Mouse (Mus musculus): ENCODE results near the gene Ppia. TPM values are rescaled to one million over a fixed set of nuclear protein-coding genes. Genes with fewer than 3 reads are reported as not detected.

Ppia gene
- total and polyA plus RNA-seq, 3 experiments = 5,764 to 9,428 (median 8,867) TPM

- H3K4me3 ChIP-seq (replicated peaks in 1 of 3; ENCODE audit: low read depth in 2 of 3, low read length in 2 of 3, poor library complexity in 1 of 3) = no peak overlapping the region
- H3K4me2 ChIP-seq (ENCODE audit: insufficient read depth, low read depth, poor library complexity, severe bottlenecking) = no peak overlapping the region
- H3K4me1 ChIP-seq (ENCODE audit: control insufficient read depth in 1 of 2, insufficient read depth in 2 of 2) = peaks cover 0 to 10% of the 10 kb centered on the region in 2 experiments; a peak in 1 of 4 replicates
- no peaks in the 10 kb centered on the region for H3K79me2 ChIP-seq (replicated peaks; ENCODE audit: control insufficient read depth, extremely low read depth, insufficient read depth, poor library complexity, severe bottlenecking)
- H3K27me3 ChIP-seq (replicated peaks) = no peaks in the 10 kb centered on the region
- H3K9ac ChIP-seq (ENCODE audit: insufficient read depth, low read depth) = no peak overlapping the region
- no peak for DNase-seq (ENCODE audit: extremely low read depth)
- dilution Hi-C loops (cut with MboI; ENCODE audit: extremely low pct_ligation_motif_present, extremely low pct_unique_long_range_greater_than_20kb, low sequenced_read_pairs) (no loop called here), in situ Hi-C loops (cut with MboI; ENCODE audit: low pct_ligation_motif_present, low pct_unique_long_range_greater_than_20kb, low sequenced_read_pairs) (no loop called here)
- peaks cover 74 to 87% of the 10 kb centered on the region in 2 experiments for H3K36me3 ChIP-seq (replicated peaks in 1 of 2; ENCODE audit: control insufficient read depth in 1 of 2, insufficient read depth in 1 of 2, low read length in 1 of 2)
- TF ChIP-seq RCOR1 (conservative IDR thresholded peaks at IDR 0.05; ENCODE audit: low read depth, low read length) = no peak
- TF ChIP-seq ETS1 (conservative IDR thresholded peaks at IDR 0.05; ENCODE audit: low read depth, low read length) = no peak
- no peak for TF ChIP-seq GABPA (IDR thresholded peaks at IDR 0.05; ENCODE audit: insufficient replicate concordance, low read depth, low read length)
- TF ChIP-seq TCF12 (IDR thresholded peaks at IDR 0.05; ENCODE audit: low read depth, low read length) = no peak
- TF ChIP-seq ZNF384 (IDR thresholded peaks at IDR 0.05; ENCODE audit: low read depth, low read length) = no peak
- no peak for TF ChIP-seq CHD2 (IDR thresholded peaks at IDR 0.05; ENCODE audit: low read length)
- H3K9me3 ChIP-seq (replicated peaks; ENCODE audit: low read length) = no peaks in the 10 kb centered on the region
- H3K27ac ChIP-seq (ENCODE audit: insufficient read depth, low read depth) = no peak overlapping the region
Measured at GRCm38 (mm10) chr11:6403830-6404405, 11.3 kb upstream of the Ppia start.

GRCm38 (mm10) chr11:6404699-6405566 is 10.3 kb upstream of the Ppia start:
- Histone ChIP-seq H3K27ac (ENCODE audit: insufficient read depth, low read depth) (no peak overlapping the region), H3K36me3 (replicated peaks in 1 of 2; ENCODE audit: control insufficient read depth in 1 of 2, insufficient read depth in 1 of 2, low read length in 1 of 2) (peaks cover 65 to 76% of the 10 kb centered on the region in 2 experiments)
- dilution Hi-C loops (cut with MboI; ENCODE audit: extremely low pct_ligation_motif_present, extremely low pct_unique_long_range_greater_than_20kb, low sequenced_read_pairs) = no loop called here

More at GRCm38 (mm10) chr11:6404699-6405566, 10.3 kb upstream of the Ppia start:
- peaks cover 0 to 11% of the 10 kb centered on the region in 2 experiments; a peak in 1 of 4 replicates for H3K4me1 ChIP-seq (ENCODE audit: control insufficient read depth in 1 of 2, insufficient read depth in 2 of 2)
- no peak overlapping the region for H3K4me3 ChIP-seq (replicated peaks in 1 of 3; ENCODE audit: low read depth in 2 of 3, low read length in 2 of 3, poor library complexity in 1 of 3)
- H3K27me3 ChIP-seq (replicated peaks) = no peaks in the 10 kb centered on the region
- DNase-seq (ENCODE audit: extremely low read depth) = no peak
- in situ Hi-C loops (cut with MboI; ENCODE audit: low pct_ligation_motif_present, low pct_unique_long_range_greater_than_20kb, low sequenced_read_pairs) = no loop called here
- no peak overlapping the region for H3K9ac ChIP-seq (ENCODE audit: insufficient read depth, low read depth)
- no peaks in the 10 kb centered on the region for H3K9me3 ChIP-seq (replicated peaks; ENCODE audit: low read length)
- no peak for TF ChIP-seq MEF2A (IDR thresholded peaks at IDR 0.05; ENCODE audit: borderline replicate concordance, low read depth, low read length)
- TF ChIP-seq PAX5 (IDR thresholded peaks at IDR 0.05; ENCODE audit: low read length) = no peak
- no peak for TF ChIP-seq GABPA (IDR thresholded peaks at IDR 0.05; ENCODE audit: insufficient replicate concordance, low read depth, low read length)
- no peak for TF ChIP-seq CTCF (conservative IDR thresholded peaks at IDR 0.05 in 1 of 2, IDR thresholded peaks at IDR 0.05 in 1 of 2; ENCODE audit: low read depth in 2 of 2, low read length in 2 of 2)
- no peak for TF ChIP-seq RCOR1 (conservative IDR thresholded peaks at IDR 0.05; ENCODE audit: low read depth, low read length)
- no peak for TF ChIP-seq POLR2A (IDR thresholded peaks at IDR 0.05; ENCODE audit: low read depth, low read length)
- no peak for TF ChIP-seq POLR2AphosphoS2 (IDR thresholded peaks at IDR 0.05; ENCODE audit: low read depth, low read length)
- no peak for TF ChIP-seq EP300 (IDR thresholded peaks at IDR 0.05; ENCODE audit: low read length)
- no peak for TF ChIP-seq TCF12 (IDR thresholded peaks at IDR 0.05; ENCODE audit: low read depth, low read length)
- no peak for TF ChIP-seq MXI1 (IDR thresholded peaks at IDR 0.05; ENCODE audit: low read depth, low read length)
- TF ChIP-seq ZMIZ1 (IDR thresholded peaks at IDR 0.05; ENCODE audit: low read depth, low read length) = no peak
- no peak for TF ChIP-seq IRF4 (IDR thresholded peaks at IDR 0.05; ENCODE audit: low read depth, low read length)
- no peak for TF ChIP-seq CHD1 (IDR thresholded peaks at IDR 0.05; ENCODE audit: low read depth, low read length)
- H3K4me2 ChIP-seq (ENCODE audit: insufficient read depth, low read depth, poor library complexity, severe bottlenecking) = no peak overlapping the region
- H3K79me2 ChIP-seq (replicated peaks; ENCODE audit: control insufficient read depth, extremely low read depth, insufficient read depth, poor library complexity, severe bottlenecking) = no peaks in the 10 kb centered on the region
